Mouse (Mus musculus): ENCODE data around the gene D10Jhu81e.
"Not testable (repeated sequence)": the region's sequence is repeated elsewhere in the genome, so short reads cannot be mapped to it uniquely, and the experiment has no call there.

Gene D10Jhu81e

DNA sequence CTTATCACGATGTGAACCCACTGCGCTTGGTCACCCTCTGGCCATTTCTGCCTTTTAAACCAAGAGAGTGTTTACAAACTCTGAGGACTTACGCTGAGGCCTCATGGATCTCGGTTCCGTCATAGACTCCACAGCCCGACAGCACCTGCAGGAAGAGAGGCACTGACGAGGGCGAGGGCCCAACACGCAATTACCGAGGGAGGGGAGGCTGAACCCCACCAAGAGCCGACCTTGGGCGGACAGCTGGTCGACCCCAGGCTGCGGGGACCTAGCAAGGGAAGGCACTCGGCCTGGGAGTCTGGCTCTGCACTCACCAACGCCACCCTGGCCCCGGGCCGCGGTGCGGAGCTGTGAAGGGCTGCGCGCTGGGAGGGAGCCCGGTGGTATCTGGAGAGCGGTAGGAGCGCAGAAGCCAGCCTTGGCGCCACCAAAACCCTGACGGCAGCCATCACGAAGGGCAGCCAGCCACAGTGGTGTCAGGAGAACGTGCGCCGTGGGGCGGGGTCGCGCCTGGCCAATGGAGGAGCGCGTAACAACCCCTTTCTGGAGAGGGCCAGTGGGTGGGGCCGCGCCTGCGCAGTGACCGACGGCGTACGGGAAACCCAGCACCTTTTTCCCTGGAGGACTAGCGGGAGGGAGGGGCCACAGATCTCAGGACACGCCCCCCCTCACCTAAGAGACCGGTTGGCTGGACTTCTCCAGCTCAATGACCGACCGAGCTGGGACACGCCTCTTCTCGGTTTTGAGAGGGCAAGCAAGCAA is at the start of gene D10Jhu81e:
TSS of gene D10Jhu81e (minus strand) at position 502 of the 762 bp plus-strand sequence.
- peak; percentile 99 for DNase-seq (ENCODE audit: low spot score in 2 of 2)

- DNase-seq (ENCODE audit: low spot score in 2 of 2): no peak
Measured at GRCm38 (mm10) chr10:78218576-78218975, 49.0 kb upstream of the D10Jhu81e start.

GRCm38 (mm10) chr10:78216376-78217083 is 46.9 kb upstream of the D10Jhu81e start:
- no peak for DNase-seq (ENCODE audit: low spot score in 2 of 2)

- no peak for DNase-seq (ENCODE audit: low spot score in 2 of 2)
Measured at GRCm38 (mm10) chr10:78214371-78214770, 44.8 kb upstream of the D10Jhu81e start.

DNA sequence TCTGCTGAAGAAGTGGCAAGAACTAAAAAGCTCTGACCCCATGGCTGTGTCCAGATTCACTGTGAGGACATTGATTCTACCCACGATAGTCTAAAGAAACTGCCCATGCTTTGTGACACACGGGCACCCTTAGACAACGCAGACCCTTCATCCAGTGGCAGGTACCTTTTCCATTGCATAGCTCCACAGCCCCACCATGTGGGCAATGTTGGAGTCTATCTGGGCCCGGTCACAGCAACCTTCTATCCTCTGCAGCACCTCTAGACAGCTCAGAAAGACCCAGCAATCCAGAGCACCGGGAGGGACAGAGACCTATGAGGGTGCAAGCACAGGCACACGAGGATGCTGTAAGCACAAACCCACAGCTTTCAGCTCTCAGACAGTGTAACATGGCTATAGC is 41.7 kb upstream of the D10Jhu81e start:
- DNase-seq (ENCODE audit: low spot score in 2 of 2): peak in 1 of 2 experiments; percentile 21

GRCm38 (mm10) chr10:78201182-78201581 is 31.6 kb upstream of the D10Jhu81e start:
- DNase-seq (ENCODE audit: low spot score in 2 of 2): no peak

DNA sequence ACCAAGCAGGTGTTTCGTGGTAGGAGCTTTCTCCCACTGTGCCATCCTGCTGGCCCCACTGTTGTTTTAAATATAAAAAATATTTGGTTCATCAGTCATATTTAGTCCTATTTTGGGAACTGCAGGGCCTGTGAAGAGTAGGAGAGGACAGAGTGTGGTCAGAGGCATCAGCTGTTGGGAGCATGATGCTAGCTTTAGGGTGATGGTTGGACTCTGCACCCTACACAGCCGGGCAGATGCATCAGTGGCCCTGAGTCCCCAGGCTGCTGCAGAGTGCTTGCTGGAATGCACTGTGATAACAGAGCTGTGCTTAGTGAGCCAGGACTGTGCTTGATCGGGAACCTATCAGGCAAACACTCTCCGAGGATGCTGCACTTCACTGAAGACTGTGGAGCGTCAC is 23.4 kb upstream of the D10Jhu81e start:
- no peak for DNase-seq (ENCODE audit: low spot score in 2 of 2)

GRCm38 (mm10) chr10:78186076-78186475 is 16.5 kb upstream of the D10Jhu81e start:
- not testable (repeated sequence) for DNase-seq (ENCODE audit: low spot score in 2 of 2)

DNA sequence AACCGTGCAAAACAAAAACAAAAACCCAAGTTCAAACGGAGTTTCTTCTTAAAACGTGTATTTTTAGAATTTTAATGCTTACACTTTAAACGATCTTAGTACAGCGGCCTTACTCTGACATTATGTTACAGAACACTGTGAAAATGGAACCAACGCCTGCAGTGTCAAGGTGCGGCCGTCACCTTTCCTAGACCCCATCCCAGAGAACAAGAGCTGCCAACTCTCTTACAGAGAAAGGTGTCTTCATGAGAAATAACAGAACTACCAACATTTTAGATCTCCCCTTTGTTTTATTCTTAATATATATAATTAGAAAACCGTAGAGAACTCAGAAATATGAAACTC is 15.8 kb upstream of the D10Jhu81e start:
- DNase-seq (ENCODE audit: low spot score in 2 of 2): no peak

DNA sequence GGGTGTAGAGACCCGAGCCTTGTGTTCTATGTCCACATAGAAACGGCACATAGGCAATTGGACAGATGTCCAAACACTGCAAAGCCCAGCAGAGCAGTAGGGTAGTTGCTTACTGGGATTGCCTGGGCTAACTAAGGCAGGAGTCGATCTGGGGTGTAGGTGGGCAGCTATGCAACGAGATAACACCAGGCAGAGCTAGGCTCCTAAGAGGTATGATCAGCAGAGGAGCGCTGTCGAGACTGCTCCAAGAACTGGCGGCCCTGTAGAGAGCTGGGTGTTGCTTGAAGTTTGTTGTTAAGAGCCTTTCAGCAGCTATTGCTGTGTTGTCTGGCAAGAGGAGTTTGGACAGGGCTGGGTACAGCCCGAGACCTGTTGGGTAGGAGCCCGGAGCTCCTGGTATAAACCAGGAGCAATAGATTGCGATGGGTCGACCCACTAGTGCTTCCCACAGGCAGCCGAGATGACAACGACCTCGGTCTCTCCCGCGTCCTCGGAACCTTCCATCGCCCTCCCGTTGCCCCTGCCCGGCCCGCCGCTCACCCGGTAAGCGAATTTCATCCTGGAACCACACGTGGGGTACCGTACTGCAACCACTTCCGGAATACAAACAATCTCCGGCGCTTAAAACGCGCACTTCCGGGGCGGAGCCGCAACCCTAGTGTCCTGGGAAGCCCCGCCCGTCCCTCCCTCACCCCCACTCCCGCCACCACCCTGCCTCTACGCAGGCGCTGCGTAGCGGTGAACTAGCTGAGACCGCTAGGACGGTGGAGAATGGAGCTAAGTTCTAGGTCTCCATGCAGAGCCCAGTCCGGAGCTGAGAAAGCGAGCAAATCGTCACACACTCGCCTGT is 15.2 kb upstream of the D10Jhu81e start, which contains the start of gene Pwp2:
TSS of gene Pwp2 (minus strand) at position 619 of the 850 bp plus-strand sequence.
- peak; percentile 77 to 83 for DNase-seq (ENCODE audit: low spot score in 2 of 2)

- DNase-seq (ENCODE audit: low spot score in 2 of 2): no peak
Measured at GRCm38 (mm10) chr10:78183577-78183976, 14.0 kb upstream of the D10Jhu81e start.

GRCm38 (mm10) chr10:78182321-78182720 is 12.7 kb upstream of the D10Jhu81e start:
- no peak for DNase-seq (ENCODE audit: low spot score in 2 of 2)

DNA sequence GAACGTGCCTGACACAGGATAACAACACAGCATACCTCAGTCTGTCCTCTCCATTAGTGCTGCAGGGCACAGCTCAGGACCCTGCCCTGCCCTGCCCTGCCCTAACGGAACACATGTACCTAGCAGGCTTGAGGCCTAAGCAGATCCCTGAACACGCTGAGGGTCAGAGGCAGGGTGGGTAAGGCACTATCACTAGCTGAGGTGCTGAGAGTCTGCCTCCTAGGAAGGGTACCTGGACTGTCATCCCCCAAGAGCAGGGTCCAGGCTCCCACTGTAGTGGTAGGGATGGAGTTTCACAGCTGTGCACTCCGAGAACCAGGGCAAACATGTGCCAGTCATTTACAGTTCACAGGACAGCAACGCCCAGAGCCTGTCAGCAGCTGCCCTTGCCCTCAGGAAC is 4.9 kb upstream of the D10Jhu81e start:
- DNase-seq (ENCODE audit: low spot score in 2 of 2): no peak

DNA sequence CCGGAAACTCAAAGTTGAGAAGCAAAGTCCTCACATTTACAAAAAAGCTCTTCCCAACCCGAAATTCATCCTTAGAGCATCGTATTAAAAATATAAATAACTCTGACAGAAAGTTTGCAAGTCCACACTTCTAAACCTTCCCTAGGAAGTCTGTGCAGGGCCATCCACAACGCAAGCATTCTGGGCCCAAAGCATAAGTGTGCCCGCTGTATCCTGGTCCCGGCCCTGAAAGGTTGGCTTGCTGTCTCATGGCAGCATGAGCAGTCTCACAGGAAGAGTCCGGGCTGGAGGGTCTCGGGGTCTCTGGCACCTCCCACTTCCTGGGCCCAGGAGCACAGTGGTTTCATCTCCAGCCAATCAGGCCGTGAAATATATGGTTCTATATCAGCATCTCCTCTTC is 2.0 kb upstream of the D10Jhu81e start:
- no peak for DNase-seq (ENCODE audit: low spot score in 2 of 2)

DNA sequence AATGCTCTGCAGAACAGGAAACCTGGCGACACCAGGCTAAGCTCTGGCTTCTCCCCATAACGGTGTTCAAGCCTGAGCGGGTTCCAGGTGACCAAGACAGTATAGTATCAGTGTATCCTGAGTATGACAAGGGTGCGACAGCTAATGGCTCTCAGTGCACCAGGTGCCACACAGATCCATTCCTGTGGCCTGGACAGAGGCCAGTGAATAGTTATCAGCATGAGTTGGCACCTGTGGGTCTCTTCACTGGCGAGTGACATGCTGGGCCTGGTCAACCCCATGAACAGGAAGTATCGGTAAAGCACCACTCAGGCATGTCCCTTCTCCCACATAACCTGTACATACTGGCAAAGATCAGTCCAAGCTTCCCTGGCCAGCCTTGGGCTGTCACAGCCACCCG is 1.5 kb upstream of the D10Jhu81e start:
- no peak for DNase-seq (ENCODE audit: low spot score in 2 of 2)

- DNase-seq (ENCODE audit: low spot score in 2 of 2): no peak
Measured at GRCm38 (mm10) chr10:78170445-78170844, 863 bp upstream of the D10Jhu81e start.

- DNase-seq (ENCODE audit: low spot score in 2 of 2): no peak
Measured at GRCm38 (mm10) chr10:78168792-78169191, 790 bp downstream of the D10Jhu81e start.

DNA sequence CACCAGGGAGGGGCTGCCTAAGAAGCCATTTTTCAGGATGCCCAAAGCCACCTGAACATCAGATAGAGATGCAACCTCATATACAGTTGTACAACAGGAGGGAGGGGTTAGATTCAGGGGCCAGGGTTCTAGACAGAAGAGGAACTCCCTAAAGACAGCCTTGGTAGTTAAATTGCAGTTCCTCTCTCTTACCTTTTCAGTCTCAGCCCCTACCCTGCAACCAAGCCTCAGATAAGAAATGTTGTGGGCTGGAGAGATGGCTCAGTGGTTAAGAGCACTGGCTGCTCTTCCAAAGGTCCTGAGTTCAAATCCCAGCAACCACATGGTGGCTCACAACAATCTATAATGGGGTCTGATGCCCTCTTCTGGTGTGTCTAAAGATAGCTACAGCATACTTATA is 1.8 kb downstream of the D10Jhu81e start:
- no peak for DNase-seq (ENCODE audit: low spot score in 2 of 2)

- peak in 1 of 2 experiments; percentile 47 for DNase-seq (ENCODE audit: low spot score in 2 of 2)
Measured at GRCm38 (mm10) chr10:78167333-78167732, 2.2 kb downstream of the D10Jhu81e start.

DNA sequence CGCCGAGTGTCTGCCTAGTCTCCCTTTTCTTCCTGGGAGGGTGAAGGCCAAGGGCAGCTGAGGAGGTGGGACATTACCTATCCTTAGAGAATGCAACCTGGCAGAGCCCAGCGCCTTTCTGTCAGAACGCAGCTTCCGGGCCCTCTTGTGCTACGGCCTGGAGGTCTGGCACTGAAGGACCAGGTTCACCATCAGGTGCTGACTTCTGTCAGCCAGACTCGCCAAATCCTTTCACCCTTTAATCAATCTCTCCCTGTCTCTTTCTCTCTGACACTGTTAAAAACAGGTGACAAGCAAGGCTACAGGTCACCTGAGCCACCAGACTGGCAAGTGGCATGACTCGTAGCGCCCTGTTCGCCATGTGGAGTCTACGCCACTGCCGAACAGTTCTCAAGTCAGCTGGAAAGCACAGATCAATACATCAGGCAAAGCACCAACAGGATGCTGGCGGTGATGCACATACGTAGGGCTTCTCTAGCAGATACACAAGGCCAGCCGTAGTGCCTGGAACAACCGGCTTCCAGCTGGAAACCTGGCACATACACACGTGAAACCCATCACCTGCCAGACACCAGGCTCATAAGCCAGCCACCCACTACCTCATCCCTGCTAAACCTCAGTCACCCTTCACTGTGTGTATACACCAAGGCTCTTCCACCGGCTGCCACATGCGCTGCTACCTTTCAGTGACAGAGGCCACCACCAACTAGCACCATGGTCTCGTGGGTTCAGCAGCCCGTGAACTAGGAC is 4.2 kb downstream of the D10Jhu81e start:
- DNase-seq (ENCODE audit: low spot score in 2 of 2): no peak

- DNase-seq (ENCODE audit: low spot score in 2 of 2): no peak
Measured at GRCm38 (mm10) chr10:78164786-78165185, 4.8 kb downstream of the D10Jhu81e start.
